Mouse (Mus musculus): Measurements from ENCODE around the gene Psmc6. TPM values are rescaled to one million over a fixed set of nuclear protein-coding genes. Genes with fewer than 3 reads are reported as not detected.

Gene Psmc6
- 173 and 205 TPM in 2 replicates for polyA plus RNA-seq (2012; rRNA removed)

DNA sequence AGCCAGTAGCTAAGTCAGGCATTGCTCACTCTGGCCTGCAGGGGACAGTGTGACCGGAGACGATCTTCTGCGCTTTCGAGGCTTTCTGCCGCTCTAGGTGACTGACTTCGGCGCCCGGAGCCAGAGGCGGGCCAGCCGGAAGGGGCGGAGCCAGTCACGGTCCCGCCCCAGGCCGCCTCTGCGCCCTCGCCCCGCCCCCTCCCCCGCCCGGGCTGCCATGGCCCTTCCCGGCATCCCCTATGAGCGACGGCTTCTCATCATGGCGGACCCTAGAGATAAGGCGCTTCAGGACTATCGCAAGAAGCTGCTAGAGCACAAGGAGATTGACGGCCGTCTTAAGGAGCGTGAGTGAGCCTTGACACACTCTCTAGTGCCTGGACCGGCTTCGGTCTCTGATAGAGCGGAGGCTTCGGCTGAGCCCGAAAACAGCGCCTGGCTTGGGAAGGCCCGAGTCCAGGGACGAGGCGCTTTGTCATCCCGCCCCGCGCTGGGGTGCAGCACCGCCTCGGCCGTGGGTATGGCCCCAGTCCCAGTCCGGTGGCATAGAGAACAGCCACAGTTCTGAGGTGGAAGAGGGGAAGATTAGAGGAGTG lies at the start of gene Psmc6:
Psmc6 (plus strand) TSS at position 200 of the 593 bp plus-strand sequence.

DNA sequence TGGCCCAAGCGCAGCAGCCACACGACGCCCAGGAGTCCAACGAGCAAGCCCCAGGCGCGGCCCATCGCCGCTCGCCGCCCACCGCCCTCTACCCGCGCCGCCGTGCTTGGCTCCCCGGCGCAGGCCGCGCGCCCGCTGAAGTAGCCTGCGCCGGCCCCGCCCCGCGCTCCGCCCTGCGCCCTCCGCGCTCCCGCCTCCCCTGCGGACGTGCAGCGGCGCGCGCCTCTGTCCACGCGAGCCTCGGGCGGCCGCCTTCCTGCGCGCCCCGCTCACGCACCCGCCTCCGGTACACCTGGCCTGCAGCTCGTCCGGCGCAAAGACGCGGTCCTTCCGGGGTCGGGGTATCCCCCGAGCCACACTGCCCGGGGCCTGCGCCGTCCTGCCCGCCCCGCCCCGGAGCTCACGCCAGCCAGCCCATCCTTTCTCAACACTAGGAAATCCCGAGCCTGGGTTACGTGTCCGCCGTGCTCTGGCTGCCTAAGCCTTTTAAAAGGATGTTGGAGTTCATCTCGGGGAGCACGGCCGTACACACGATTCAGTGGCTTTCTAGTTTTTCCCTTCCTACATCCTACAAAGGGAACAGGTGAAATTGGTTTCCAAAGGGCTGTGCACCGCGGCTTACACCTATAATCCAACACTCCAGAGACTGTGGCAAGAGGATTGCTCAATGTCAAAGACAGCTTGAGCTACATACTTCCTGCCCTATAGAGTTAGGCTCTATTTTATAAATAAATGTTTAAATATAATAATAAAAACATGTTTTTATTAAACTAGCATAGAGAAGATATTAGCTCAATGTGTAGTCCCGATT lies 11.0 kb upstream of the Psmc6 start, which contains the start of gene Ero1l:
Ero1l (minus strand) TSS at position 346 of the 811 bp plus-strand sequence.

DNA sequence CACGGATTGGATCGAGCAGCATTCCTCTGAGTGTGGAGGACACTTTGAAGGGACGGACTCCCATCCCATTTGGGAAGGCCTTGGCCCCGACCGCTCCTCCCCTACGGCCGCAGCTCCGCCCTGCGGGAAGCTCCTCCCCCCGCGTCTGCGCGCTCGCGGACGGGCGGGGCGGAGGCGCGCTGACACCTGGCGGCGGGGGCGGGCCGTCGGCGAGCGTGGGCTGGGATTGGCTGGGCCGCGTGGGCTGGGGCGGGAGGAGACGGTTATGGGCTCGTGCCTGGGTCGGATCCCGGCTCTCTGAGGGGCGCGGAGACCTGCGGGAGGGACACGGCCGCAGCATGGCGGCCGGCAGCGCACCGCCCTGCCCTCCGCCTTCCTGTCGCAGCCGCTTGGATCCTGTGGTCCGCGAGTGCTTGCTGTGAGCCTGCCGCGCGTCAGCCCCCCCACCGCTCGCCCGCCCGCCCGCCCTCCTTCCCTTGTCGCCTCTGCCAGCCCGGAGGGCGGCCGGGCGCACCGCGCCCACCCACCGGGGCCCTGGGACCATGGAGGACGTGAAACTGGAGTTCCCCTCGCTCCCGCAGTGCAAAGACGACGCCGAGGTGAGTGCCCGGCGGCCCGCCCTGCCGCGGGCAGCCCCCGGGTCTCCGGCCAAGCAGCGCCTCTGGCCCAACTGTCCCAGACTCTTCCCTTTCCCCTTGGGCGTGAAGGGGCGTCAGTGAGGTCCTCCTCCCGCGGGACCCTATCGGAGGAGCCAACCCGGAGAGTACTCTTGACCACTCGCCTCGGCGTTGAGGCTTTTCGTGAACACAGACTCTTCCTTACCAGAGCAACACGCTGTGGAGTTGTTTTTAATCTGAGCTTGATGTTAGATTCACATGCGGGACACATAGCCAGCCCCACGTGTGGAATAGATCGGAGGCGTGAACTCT lies 21.6 kb downstream of the Psmc6 start, which contains the start of gene Styx:
Styx (plus strand) TSS at position 163 of the 929 bp plus-strand sequence.

Other genes starting within 250 kb of the Psmc6 start
- gene Gpr137c, start 110.1 kb upstream of the Psmc6 start, polyA plus RNA-seq (2012; rRNA removed) = 10.3 and 13.5 TPM in 2 replicates
- 13.7 and 16.0 TPM in 2 replicates for gene Txndc16, start 109.5 kb upstream of the Psmc6 start, polyA plus RNA-seq (2012; rRNA removed)
- 15.9 and 23.1 TPM in 2 replicates for gene Ero1l, start 11.0 kb upstream of the Psmc6 start, polyA plus RNA-seq (2012; rRNA removed)
- 12.5 and 24.7 TPM in 2 replicates for gene Styx, start 21.3 kb downstream of the Psmc6 start, polyA plus RNA-seq (2012; rRNA removed)
- gene Gnpnat1, start 75.1 kb downstream of the Psmc6 start, polyA plus RNA-seq (2012; rRNA removed) = 18.7 and 21.1 TPM in 2 replicates
- gene Fermt2, start 200.3 kb downstream of the Psmc6 start, polyA plus RNA-seq (2012; rRNA removed) = 71.3 and 76.5 TPM in 2 replicates

Data from central nervous system, embryonic 11.5 days (tissue).